Mouse (Mus musculus): ENCODE measurements around the gene Nfix.

Nfix gene

DNA sequence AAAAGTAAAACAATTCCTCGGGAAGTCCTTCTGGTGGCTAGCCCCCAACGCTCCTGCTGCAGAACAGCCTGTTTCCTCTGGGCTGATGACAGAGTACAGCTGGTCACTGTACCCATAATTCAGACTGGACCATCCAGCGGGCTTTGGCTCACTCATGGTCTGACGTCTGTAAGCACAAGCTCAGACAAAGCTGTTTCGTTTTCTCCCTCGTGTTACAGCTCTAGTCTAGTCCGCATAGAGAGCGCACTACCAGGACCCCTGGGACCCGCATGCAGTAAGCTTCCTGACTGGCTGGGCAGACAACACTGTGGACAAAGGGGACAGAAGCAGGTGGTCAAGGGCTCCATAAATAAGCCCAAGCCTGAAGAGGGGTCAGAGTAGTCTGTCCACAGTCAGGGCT, 33.7 kb downstream of the Nfix start:
- DNase-seq (ENCODE audit: low spot score): no peak

DNA sequence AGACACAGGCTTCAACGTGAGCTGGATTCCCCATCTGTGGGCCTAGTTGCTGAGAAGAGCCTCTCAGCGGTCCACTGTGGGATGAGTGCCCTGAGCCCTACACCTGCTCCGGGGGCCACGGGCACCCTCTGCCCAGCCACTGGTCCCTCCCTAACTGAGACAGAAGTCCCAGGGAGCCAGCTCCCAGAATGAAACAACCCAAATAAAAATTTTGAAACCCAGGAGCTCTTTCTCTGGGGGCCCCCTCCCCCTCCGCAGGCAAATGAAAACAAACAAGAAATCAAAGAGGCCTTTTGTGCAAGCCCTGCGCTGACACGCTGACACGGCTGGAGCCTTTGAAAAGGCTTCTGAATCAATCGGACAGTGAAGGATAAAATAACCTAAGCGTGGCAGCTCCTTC, 34.5 kb downstream of the Nfix start:
- DNase-seq (ENCODE audit: low spot score): peak; percentile 63

DNA sequence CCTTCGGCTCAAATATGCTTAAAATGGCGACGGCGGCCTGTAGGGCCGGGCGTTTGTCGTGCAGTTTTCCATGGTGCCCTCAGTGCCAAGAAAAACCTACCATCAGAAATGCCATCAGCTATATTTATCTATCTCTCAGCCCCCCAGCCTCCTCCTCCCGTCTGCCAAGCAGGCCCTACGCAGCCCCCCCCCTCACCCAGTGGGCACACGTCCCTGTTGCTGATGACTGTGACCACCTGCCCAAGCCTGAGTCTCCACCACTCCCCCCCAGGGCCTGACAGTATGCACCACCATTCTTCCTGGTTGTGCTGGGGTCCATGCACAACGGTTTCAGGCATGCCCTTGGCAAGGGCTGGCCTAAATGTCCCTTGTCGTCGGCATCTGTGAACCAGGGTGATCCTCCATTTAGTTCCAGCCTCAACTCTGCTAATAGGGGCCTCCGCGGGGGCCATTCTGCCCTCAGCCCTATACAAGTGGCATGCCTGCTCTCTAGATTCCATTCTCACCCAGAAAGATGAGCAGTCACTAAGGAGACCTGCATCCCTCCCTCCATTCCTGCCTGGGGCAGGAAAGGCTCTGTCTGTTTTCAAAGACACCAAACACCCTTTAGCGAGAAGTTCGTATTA, 35.2 kb downstream of the Nfix start:
- no peak for DNase-seq (ENCODE audit: low spot score)

DNA sequence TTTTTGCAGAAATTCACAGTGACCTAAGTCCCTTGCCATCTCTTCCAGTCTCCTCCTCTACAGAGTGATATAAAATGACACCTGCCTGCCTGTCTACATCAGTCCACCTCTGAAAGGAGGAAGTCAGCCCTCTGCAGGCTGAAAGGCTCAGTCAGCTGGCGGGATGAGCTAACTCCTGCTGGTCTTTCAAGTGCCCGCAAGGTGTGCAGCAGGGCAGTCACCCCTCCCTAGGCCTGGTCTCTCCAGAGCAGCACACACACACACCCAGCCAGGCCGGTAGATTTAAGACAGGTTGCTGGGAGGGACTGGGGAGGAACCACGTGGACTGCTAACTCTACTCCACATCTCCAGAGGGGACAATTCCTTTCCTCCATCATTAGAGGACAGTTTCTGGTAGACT, 36.0 kb downstream of the Nfix start:
- DNase-seq (ENCODE audit: low spot score): no peak

DNA sequence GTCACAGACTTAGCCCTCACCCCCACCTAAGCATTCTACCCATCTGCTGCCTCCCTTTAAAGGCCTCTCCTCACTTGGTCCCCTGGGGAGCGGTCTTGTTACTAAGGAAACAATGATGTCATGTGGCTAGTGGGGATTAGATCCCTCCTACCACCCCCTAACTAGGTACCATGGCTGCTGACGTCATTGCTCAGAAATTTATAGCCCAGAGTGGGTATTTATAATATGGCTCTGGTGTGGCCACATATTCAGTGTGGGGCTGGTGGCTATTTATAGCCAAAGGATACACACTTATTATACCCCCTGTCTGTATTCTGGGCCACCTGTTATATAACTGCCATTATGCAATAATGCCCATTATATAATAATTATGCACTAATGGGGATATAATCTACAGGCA, 39.2 kb downstream of the Nfix start:
- DNase-seq (ENCODE audit: low spot score): no peak

DNA sequence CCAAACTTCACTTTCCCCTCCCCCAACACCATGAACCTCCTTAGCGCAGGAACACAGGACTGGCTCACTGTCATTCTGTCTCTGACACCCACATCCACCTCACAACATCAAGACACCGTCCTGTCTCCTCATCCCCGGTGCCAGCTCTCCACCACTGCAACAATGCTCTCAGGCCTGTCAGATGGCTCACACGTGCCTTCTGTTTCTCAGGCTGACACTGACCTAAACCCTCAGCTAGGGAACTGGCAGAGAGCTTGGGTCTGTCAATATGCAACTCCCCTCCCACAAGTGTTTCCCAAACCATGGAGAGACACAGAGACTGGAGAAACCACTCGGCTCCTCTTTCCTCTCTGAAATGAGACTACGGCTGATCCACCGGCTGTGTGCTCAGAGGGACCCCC, 39.7 kb downstream of the Nfix start:
- DNase-seq (ENCODE audit: low spot score): no peak

DNA sequence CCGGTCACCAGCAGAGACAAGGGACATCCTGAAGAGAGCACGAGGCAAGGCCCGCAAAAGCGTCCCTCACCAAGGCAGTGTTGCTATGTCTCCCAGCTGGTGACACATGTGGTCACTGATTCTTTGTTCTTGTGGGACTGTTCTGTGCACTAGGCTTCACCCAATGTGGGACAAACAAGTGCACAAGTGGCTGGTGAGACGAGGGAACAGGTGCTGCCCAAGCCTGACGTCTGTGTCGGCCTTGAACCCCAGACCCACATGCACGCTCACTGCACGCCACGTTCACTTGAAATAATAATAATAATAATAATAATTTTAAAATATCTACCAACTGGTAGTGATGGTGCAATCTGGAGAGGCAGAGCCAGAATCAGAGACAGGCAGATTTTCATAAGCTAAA, 40.4 kb downstream of the Nfix start:
- no peak for DNase-seq (ENCODE audit: low spot score)

DNA sequence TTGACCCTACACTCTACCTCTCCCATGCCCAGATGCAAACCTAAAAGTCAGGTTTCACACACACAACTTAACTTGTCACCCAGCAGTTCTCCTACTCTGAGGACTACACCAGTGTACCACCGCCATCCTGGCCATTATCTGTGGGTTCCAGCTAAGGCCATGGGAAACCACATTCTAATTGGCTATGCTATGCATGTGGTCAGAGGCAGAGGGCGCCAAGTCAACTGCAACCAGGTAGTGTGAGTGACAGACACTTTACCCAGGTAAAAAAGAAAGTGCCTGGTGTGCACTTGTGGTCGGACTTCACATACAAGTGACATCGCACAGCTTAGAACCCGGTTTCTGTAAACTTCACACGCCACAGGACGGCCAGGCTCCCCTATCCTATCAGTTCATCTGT, 41.0 kb downstream of the Nfix start:
- no peak for DNase-seq (ENCODE audit: low spot score)

DNA sequence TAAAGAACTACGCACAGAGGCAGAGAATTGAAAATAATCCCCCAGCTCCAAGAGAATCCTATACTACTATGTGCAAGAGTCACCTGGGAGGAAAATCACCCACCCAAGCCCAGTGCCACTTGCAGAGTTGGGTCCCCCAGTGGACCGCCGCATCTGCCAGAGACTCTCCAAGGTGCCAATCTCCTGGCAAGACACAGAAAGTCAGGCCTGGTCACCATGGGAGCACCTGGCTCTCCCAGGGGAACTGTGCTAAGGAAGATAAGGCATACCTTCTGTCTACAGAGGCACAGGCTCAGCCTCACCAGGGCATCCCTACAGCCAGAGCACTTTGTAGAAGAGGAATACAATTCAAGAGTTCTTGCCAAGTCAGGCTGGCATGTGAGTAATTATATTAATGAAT, 41.8 kb downstream of the Nfix start:
- no peak for DNase-seq (ENCODE audit: low spot score)

DNA sequence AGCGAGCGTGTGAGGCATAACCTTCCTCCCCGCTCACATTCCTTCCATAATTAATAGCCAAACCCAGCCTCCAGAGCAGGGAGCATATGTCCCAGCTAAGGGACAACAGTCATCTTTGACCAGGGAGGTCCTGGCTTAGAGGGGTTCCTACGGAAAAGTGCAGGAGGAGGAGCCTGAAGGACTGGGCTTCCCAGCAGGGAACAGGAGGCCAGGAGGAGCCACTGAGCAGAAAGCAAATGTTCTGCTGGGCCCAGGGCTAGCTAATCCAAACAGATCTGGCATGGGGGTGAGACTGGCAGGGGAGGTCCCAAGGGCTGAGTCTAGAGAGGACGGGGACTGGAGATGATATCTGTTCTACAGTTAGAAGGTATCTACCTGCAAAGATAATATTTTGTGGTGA, 42.6 kb downstream of the Nfix start:
- DNase-seq (ENCODE audit: low spot score): no peak

DNA sequence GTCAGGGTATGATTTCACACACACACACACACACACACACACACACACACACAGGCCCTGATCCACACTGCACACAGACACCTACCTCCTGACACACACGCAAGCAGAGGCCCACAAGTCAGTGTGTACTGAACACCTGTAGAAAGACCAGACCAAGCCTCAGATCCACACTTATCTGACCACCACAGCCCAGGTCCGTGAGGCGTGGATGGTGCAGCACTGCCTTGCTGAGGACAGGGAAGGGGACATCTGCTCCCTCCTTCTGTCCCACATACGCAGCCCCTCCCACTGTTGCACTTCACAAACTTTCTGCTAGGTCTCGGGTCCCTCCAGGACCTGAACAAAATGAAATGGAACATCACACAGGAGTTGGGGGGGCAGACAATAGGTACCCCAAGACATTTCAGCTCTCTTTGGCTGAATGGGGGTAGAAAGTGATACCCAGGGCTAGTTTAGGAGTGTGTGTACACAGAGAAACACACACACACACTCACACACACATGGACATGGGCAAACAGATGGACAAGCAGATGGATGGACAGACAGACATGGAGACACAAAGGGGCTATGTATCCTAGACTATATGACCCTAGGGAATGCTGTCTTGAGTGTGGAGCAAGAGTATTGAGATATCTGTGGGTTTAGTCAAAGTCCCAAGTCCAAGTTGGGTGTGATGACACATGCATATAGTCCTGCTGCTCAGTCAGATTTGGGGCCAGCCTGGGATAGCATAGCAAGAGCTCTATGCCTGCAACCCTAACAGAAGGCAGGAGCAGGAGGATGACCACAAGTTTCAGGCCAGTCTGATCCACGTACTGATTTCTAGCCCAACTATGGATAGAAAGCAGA, 47.2 kb downstream of the Nfix start:
- no peak for DNase-seq (ENCODE audit: low spot score)

DNA sequence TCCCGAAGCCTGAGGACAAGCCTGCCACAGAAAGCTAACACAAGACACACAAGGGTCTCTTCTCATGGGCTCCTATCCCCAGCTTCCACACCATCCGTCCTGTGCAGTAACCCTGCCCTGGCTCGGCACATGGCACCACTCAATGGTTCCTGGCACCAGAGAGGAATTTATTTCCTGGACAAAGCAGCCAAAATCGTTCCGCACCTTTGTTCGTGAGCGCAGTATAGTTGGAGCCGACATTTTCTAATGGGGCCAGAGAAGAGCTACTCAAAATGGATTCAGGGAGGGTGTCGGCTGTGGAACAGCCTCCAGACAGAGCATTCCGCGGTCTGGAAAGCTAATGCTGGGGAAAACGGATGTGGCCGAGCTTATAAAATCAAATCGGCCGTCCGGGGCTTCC, 50.6 kb downstream of the Nfix start:
- DNase-seq (ENCODE audit: low spot score): no peak

DNA sequence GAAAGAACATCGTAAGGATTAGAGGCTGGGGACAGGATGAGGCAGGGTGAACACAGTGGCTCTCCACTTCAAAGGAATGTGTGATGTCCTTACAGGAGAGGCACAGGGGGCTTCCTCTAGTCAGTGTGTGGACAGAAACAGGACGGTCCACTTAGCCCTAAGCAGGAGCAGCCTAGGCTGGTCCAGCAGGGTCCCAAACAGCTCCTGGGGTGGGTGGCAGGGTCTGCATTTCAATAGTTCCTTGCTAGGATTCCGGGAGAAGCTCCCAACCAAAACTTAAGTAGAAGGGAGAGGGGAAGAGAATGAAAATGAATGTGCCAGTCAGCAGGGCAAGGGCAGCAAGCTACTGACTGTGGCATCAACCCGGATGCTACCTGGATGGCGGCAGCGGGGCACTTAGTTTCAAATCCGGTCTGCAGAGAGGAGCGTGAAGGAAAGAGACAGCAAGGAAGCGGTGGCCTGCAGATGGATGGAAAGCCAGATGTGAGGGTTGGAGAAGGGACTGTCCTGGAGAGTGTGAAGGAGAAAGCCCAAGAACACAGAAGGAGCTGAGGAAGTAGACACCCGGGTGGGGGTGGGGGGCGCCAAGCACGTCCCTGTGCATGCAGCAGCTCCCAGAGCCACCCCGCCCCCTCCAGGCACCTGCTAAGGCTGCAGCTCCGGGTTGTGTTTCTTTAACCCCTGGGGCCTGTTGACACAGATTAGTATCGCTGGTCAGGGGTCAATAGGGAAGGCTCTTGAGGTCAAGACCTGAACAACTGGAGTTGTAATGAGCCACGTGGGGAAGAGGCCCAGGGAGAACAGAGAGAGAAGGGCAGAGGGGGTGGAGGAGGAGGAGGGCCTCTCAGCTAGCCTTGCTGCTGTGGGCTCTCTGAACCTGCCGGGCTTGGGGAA, 54.9 kb downstream of the Nfix start:
- no peak for DNase-seq (ENCODE audit: low spot score)

DNA sequence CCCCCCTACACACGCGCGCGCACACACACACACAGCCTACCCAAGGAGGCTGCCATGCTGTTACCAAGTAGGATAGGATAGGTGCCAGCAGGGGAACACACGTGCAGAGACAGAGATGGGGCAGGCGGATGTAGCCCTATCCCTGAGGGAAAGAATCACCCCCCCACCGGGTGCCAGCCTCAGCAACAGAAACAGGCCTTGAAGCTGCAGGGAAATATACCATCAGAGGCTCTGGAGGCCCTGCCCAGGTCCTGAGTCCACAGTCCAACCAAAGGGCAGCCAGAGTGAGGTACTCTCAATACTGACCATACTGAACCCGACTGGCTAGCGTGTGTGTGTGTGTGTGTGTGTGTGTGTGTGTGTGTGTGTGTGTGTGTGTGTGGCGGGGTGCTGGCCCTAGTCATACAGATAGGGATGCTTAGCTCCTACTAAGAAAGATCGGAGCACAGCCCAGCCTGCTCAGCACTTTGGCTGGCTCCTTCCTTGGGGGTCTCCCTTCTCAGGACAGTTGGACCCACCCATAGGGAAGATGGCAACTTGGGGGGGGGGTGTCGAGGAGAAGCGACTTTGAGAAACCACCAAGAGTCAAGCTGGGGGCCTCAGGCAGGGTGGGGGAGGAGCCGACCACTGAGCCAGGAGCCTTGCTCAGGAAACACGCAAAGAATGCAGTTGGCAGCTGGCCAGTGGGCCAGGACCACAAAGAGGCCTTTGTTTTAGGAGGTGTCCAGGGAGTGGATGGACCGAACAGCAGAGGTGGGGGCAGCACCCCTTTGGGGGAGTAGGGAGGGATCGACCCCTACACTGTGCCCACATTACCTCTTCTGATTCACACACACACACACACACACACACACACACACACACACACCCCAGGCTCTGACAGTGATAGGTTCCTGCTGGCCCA, 56.4 kb downstream of the Nfix start:
- DNase-seq (ENCODE audit: low spot score): peak; percentile 65

DNA sequence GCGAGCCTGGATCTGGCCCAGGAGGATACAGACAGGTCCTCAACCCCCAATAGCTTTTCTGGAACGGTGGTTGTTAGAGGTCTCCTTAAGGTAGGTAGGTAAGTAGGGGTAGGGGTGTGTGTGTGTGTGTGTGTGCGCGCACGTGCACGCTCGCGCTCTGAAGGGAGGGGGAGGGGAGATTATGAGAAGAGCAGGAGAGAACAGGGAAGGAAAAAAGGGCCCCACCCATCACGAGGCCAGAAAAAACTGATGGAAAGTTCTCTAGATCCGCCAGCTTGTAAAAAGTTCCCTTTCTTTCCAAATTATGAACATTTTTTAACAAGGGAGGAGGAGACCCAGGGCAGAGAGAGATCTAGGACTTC, 57.1 kb downstream of the Nfix start:
- no peak for DNase-seq (ENCODE audit: low spot score)

DNA sequence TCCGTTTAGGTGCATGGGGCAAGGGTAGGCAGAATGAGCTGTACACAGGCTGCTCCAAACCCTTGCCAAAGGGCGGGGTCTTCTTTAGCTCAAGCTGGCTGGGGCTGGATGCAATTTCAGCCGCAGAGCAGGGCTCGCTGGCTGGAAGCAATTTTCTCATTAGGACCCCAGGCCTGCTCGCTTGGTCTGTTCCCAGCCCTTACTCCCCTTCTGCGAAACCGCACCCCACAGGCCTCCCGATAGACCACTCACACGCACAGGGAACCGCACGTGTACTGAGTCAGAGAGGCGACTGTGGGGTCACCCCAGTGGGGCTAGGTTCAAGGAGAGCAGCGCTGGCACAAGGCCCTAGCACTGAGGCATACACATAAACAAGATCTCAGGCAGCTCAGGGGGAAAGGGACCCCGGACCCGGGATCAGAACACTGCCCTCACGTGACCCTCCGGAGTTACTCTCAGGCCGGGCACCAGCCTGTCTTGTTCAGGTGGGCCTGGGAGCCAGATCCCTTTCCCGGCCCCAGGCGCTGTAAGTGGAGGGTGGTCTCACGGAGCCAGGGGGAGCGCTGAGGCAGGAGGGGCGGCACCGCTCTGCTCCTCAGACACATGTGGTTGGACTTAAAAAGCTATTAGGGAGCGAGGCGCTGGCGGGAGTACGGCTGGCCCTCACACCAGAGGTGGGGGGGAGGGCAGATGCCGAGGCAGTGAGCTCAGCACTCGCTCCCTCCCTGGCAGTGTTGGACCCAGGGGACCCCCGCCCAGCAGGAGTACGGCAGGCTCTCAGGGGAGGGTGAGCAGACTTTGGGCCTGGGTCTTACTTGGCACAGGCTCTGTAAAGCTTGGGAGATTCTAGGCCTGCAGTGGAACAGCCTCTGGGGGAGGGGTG, 57.7 kb downstream of the Nfix start:
- DNase-seq (ENCODE audit: low spot score): no peak

DNA sequence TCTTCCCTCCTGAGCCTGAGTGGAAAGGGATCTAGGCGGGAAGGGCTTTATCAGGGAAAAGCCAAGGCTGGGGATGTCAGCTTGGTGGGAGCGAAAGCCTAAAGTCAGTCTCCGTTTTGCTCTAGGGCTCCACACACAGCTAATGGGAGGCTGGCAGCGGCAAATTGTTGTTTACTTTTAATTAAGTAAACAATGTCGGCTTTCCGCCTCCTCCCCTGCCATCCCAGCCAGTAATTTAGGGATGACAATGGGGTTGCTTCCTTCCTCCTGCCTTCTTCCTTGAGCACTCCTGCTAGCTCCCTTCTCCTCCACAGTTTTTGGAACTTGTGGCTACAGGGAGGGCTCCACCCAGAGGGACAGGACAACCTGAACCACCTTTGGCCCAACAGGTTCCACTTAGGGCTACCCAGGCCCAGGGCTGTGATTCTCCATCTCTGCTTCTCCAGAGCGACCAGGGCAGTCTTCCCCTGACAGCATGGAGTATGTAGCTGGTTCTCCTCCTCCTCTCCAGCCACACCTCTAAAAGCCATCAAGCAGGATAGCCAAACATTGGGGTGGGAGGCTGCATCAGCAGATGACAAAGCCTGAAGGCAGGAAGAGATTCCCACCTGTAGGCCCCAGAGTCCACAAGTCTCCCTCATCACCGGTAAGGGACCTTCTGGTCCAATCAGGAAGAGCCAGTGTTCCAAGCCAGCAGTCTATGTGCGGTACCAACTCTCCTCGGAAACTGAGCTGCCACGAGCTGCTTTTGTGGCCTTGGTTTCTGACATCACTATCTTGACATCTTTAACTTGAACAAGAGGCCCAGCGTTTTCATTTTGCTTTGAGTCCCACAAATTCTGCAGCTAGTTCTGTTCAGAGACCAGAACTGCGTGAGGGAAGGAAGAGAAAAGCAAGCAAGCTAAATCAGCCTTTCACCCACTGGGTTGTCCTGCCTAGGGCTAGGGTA, 59.0 kb downstream of the Nfix start:
- DNase-seq (ENCODE audit: low spot score): no peak

DNA sequence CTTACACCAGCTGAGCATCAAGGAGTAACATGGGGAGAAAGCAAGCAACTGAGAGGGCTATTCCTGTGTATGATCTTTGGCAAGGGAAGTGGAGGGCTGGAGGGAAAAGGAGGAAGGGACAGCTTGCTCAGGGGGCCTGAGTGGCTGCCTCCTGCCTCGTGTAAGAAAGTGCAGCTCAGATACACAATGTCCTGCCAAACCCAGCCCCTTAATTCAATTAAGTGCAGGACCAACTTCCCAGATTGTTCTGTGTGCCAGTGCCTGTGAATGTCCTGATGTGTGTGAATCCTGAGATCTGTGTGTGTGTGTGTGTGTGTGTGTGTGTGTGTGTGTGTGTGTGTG, 60.8 kb downstream of the Nfix start:
- DNase-seq (ENCODE audit: low spot score): no peak

DNA sequence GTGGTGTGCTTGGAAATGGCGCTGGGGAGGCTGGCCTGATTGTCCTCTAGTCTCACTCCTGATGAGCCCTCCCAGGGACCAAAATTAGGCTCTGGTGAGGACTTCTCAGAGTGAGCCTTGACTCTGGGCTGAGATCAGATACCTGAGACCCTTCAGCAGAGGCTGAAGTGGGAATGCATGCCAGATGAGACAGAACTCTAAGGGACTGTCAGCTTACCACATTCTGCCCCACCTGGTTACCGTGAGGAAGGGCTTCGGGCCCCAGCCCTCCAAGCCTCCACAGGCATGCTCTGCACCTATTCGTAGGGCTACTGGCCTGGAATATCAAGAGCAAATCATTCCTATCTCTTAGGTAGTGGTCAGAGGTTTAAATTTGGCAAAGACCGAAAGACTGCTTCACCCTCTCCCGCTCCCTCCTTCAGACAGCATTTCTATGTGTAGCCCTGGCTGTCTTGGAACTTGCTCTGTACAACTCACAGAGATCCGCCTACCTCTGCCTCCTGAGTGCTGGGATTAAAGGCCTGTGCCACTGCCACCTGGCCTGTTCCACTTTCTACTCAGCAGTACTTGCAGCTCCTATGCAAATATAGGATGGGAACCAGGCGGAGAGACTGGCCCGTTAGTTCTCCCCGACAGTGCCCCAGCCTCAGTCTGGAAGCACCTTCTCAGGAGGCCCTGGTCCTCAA, 61.3 kb downstream of the Nfix start:
- DNase-seq (ENCODE audit: low spot score): no peak
